Mouse (Mus musculus) MEL (cell line): ENCODE measurements around the gene Atp5b. TPM values are rescaled to one million over a fixed set of nuclear protein-coding genes. Genes with fewer than 3 reads are reported as not detected.

Experiments
- DNase-seq: peaks from one replicate; pipeline ENCODE4 v3.0.0; 2011; ENCODE audit warnings: low read depth, low spot score
- H3K27ac ChIP-seq: 2 replicates; pipeline ENCODE4 v1.5.1; 2012; ENCODE audit warnings: low read depth, mild to moderate bottlenecking, control low read depth, low read length, moderate library complexity; ENCODE audit not compliant: control insufficient read depth
- H3K27me3 ChIP-seq, 2 experiments: fragments of 150-350 bp in 1 of 2; sonication (generic) in 1 of 2; 2 replicates each; pipeline ENCODE4 v1.6.1; 2012; ENCODE audit warnings: low read length in 2 of 2, mild to moderate bottlenecking in 2 of 2, improper control_type of control experiment in 1 of 2, moderate library complexity in 1 of 2; ENCODE audit not compliant: insufficient read depth in 2 of 2, control insufficient read depth in 1 of 2
- H3K36me3 ChIP-seq, 2 experiments: 2 replicates each; pipeline ENCODE4 v1.6.1; 2012 to 2014; ENCODE audit warnings: low read length in 2 of 2, improper control_type of control experiment in 1 of 2, inconsistent platforms in 1 of 2, mild to moderate bottlenecking in 1 of 2; ENCODE audit not compliant: insufficient read depth in 2 of 2, control insufficient read depth in 1 of 2
- H3K4me1 ChIP-seq, 2 experiments: fragments of 150-350 bp in 1 of 2; sonication (generic) in 1 of 2; 2 replicates each; pipeline ENCODE4 v1.6.1; 2012; ENCODE audit warnings: low read length in 2 of 2, improper control_type of control experiment in 1 of 2, mild to moderate bottlenecking in 1 of 2; ENCODE audit not compliant: insufficient read depth in 2 of 2, control insufficient read depth in 1 of 2
- H3K4me3 ChIP-seq, 2 experiments: fragments of 150-350 bp in 1 of 2; sonication (generic) in 1 of 2; 2 replicates each; pipeline ENCODE4 v1.5.1; 2012; ENCODE audit warnings: low read depth in 2 of 2, low read length in 2 of 2, mild to moderate bottlenecking in 2 of 2, moderate library complexity in 2 of 2, control low read depth in 1 of 2, improper control_type of control experiment in 1 of 2; ENCODE audit not compliant: control insufficient read depth in 1 of 2, insufficient read depth in 1 of 2
- H3K79me2 ChIP-seq: 2 replicates; pipeline ENCODE4 v1.6.1; 2012; ENCODE audit warnings: mild to moderate bottlenecking, low read length, moderate library complexity; ENCODE audit not compliant: control insufficient read depth, poor library complexity, insufficient read depth
- H3K9ac ChIP-seq: 2 replicates; pipeline ENCODE4 v1.6.1; 2012; ENCODE audit warnings: low read depth, mild to moderate bottlenecking, control low read depth, low read length, moderate library complexity; ENCODE audit not compliant: control insufficient read depth, poor library complexity, severe bottlenecking
- H3K9me3 ChIP-seq: fragments of 150-350 bp; sonication (generic); replicated peaks from 2 replicates; pipeline ENCODE4 v1.6.1; 2012; ENCODE audit warnings: mild to moderate bottlenecking, low read length, improper control_type of control experiment, moderate library complexity; ENCODE audit not compliant: insufficient read depth
- BHLHE40 ChIP-seq: IDR thresholded peaks from 2 replicates; pipeline ENCODE4 v1.6.1; 2012; ENCODE audit warnings: low read depth, mild to moderate bottlenecking, inconsistent platforms, low read length, improper control_type of control experiment, borderline replicate concordance
- CHD2 ChIP-seq: IDR thresholded peaks from 2 replicates; pipeline ENCODE4 v1.6.1; 2011; ENCODE audit warnings: low read length, improper control_type of control experiment
- CTCF ChIP-seq, 3 experiments: IDR thresholded peaks in 2 of 3; conservative IDR thresholded peaks in 1 of 3; 2 replicates each; pipeline ENCODE4 v1.5.1; 2011 to 2012; ENCODE audit warnings: low read length in 3 of 3, low read depth in 2 of 3, mild to moderate bottlenecking in 2 of 3, improper control_type of control experiment in 1 of 3, inconsistent platforms in 1 of 3, mixed read lengths in 1 of 3, moderate library complexity in 1 of 3; ENCODE audit not compliant: control insufficient read depth in 1 of 3, insufficient read depth in 1 of 3, poor library complexity in 1 of 3, severe bottlenecking in 1 of 3
- EP300 ChIP-seq, 2 experiments: IDR thresholded peaks; 2 replicates each; pipeline ENCODE4 v1.6.1; 2011; ENCODE audit warnings: improper control_type of control experiment in 2 of 2, low read length in 2 of 2, low read depth in 1 of 2, mild to moderate bottlenecking in 1 of 2
- ETS1 ChIP-seq: IDR thresholded peaks from 2 replicates; pipeline ENCODE4 v1.6.1; 2012; ENCODE audit warnings: low read depth, mild to moderate bottlenecking, inconsistent platforms, low read length, improper control_type of control experiment, moderate library complexity
- GATA1 ChIP-seq: IDR thresholded peaks from 2 replicates; pipeline ENCODE4 v1.6.1; 2011; ENCODE audit warnings: low read depth, low read length, improper control_type of control experiment
- HCFC1 ChIP-seq: IDR thresholded peaks from 2 replicates; pipeline ENCODE4 v1.6.1; 2012; ENCODE audit warnings: low read depth, mild to moderate bottlenecking, inconsistent platforms, low read length, improper control_type of control experiment, moderate library complexity
- KAT2A ChIP-seq: conservative IDR thresholded peaks from 2 replicates; pipeline ENCODE4 v1.6.1; 2012; ENCODE audit warnings: low read depth, low read length, improper control_type of control experiment, inconsistent platforms
- MAFK ChIP-seq: IDR thresholded peaks from 2 replicates; pipeline ENCODE4 v1.6.1; 2011; ENCODE audit warnings: low read depth, mild to moderate bottlenecking, low read length, improper control_type of control experiment, borderline replicate concordance
- MXI1 ChIP-seq: IDR thresholded peaks from 2 replicates; pipeline ENCODE4 v1.6.1; 2011; ENCODE audit warnings: mild to moderate bottlenecking, low read depth, low read length, improper control_type of control experiment
- MYB ChIP-seq: IDR thresholded peaks from 2 replicates; pipeline ENCODE4 v1.6.1; 2011; ENCODE audit warnings: mild to moderate bottlenecking, low read depth, low read length, improper control_type of control experiment
- MYC ChIP-seq: IDR thresholded peaks from 2 replicates; pipeline ENCODE4 v1.6.1; 2011; ENCODE audit warnings: low read depth, mild to moderate bottlenecking, low read length, improper control_type of control experiment, moderate library complexity
- POLR2A ChIP-seq, 2 experiments: IDR thresholded peaks; 2 replicates each; pipeline ENCODE4 v1.6.1; 2011 to 2012; ENCODE audit warnings: low read length in 2 of 2, mild to moderate bottlenecking in 2 of 2, control low read depth in 1 of 2, improper control_type of control experiment in 1 of 2, low read depth in 1 of 2, moderate library complexity in 1 of 2; ENCODE audit not compliant: control insufficient read depth in 1 of 2, insufficient read depth in 1 of 2, poor library complexity in 1 of 2
- TAL1 ChIP-seq: IDR thresholded peaks from 2 replicates; pipeline ENCODE4 v1.6.1; 2012; ENCODE audit warnings: mild to moderate bottlenecking, inconsistent platforms, low read length, moderate library complexity, mixed read lengths
- TCF12 ChIP-seq: IDR thresholded peaks from 2 replicates; pipeline ENCODE4 v1.6.1; 2014; ENCODE audit warnings: low read depth, mild to moderate bottlenecking, inconsistent platforms, low read length, improper control_type of control experiment, moderate library complexity
- USF1 ChIP-seq: IDR thresholded peaks from 2 replicates; pipeline ENCODE4 v1.6.1; 2014; ENCODE audit warnings: low read depth, mild to moderate bottlenecking, inconsistent platforms, low read length, improper control_type of control experiment, moderate library complexity
- USF2 ChIP-seq, 2 experiments: IDR thresholded peaks; 2 replicates each; pipeline ENCODE4 v1.6.1; 2011 to 2012; ENCODE audit warnings: improper control_type of control experiment in 2 of 2, low read length in 2 of 2, borderline replicate concordance in 1 of 2, inconsistent platforms in 1 of 2, low read depth in 1 of 2, mild to moderate bottlenecking in 1 of 2; ENCODE audit not compliant: insufficient read depth in 1 of 2
- ZKSCAN1 ChIP-seq: IDR thresholded peaks from 2 replicates; pipeline ENCODE4 v1.6.1; 2012; ENCODE audit warnings: low read depth, mild to moderate bottlenecking, inconsistent platforms, low read length, improper control_type of control experiment, moderate library complexity
- ZNF384 ChIP-seq: IDR thresholded peaks from 2 replicates; pipeline ENCODE4 v1.6.1; 2012; ENCODE audit warnings: low read depth, mild to moderate bottlenecking, inconsistent platforms, low read length, improper control_type of control experiment
- polyA plus RNA-seq, 2 experiments: library from polyadenylated mRNA; stranded (reverse) in 1 of 2; unstranded in 1 of 2; fragments of >175 nt in 1 of 2; fragments of >200 nt in 1 of 2; gene quantifications; 2 replicates each; pipeline versions ENCODE4 v1.2.1 to v1.2.4; 2012; ENCODE audit warnings: low replicate concordance in 2 of 2, low read depth in 1 of 2; ENCODE audit not compliant: insufficient read length in 2 of 2, insufficient read depth in 1 of 2, missing spikeins in 1 of 2
- total RNA-seq: library from RNA; depleted of rRNA; stranded (reverse); fragments of 300-350 nt; gene quantifications from 2 replicates; pipeline ENCODE4 v1.2.3, GENCODE M21; 2012

The Atp5b gene
- total and polyA plus RNA-seq, 3 experiments, result 545 to 2,318 (median 2,164) TPM

GRCm38 (mm10) chr10:128089842-128090241 is 6.8 kb downstream of the Atp5b start:
- peak overlapping the region; percentile 25 for H3K27ac ChIP-seq
- peaks cover 14 to 25% of the 10 kb centered on the region in 2 experiments for H3K4me1 ChIP-seq
- H3K27me3 ChIP-seq, result no peaks in the 10 kb centered on the region
- H3K9me3 ChIP-seq, result no peaks in the 10 kb centered on the region
- H3K4me3 ChIP-seq, result no peak overlapping the region
- H3K9ac ChIP-seq, result no peak overlapping the region
- TF ChIP-seq ETS1 (0 out of 2 replicates have a peak, but pooled peaks have one; percentile 17), HCFC1 (no peak), MXI1 (0 out of 2 replicates have a peak, but pooled peaks have one; percentile 21), USF1 (no peak), MAFK (no peak), TCF12 (peak; percentile 31; the same call in 1 of the 2 replicates), ZNF384 (no peak), CTCF (IDR thresholded peaks at IDR 0.05 in 2 of 3, conservative IDR thresholded peaks at IDR 0.05 in 1 of 3; ENCODE audit: control insufficient read depth in 1 of 3, insufficient read depth in 1 of 3, low read depth in 2 of 3, low read length in 3 of 3, poor library complexity in 1 of 3, severe bottlenecking in 1 of 3) (no peak), MYB (no peak), TAL1 (peak; percentile 54), BHLHE40 (peak; percentile 71; the same call in 1 of the 2 replicates), POLR2A (IDR thresholded peaks at IDR 0.05; ENCODE audit: control insufficient read depth in 1 of 2, insufficient read depth in 1 of 2, low read depth in 1 of 2, low read length in 2 of 2, poor library complexity in 1 of 2) (peak in 1 of 2 experiments; percentile 30; a peak in 1 of 4 replicates), USF2 (IDR thresholded peaks at IDR 0.05; ENCODE audit: borderline replicate concordance in 1 of 2, insufficient read depth in 1 of 2, low read depth in 1 of 2, low read length in 2 of 2) (no peak), CHD2 (no peak), KAT2A (no peak), MYC (no peak), EP300 (IDR thresholded peaks at IDR 0.05; ENCODE audit: low read depth in 1 of 2, low read length in 2 of 2) (peak in 1 of 2 experiments; percentile 5; a peak in 2 of 4 replicates), ZKSCAN1 (no peak), GATA1 (peak; percentile 19; the same call in 1 of the 2 replicates)
- TF ChIP-seq, all 39 proteins: peak for 8
- DNase-seq, result peak; percentile 57
- peaks cover 21% of the 10 kb centered on the region for H3K79me2 ChIP-seq
- peaks cover 42 to 56% of the 10 kb centered on the region in 2 experiments for H3K36me3 ChIP-seq
